Mouse (Mus musculus): ENCODE measurements at regions not wholly inside any gene's neighbourhood (a gene's known extent, or its start where the extent isn't known, plus 50 kb on each side); places are given as distances from the start of the nearest gene placed in this dataset.
"Not testable (repeated sequence)": the region's sequence is repeated elsewhere in the genome, so short reads cannot be mapped to it uniquely, and the experiment has no call there.

- DNase-seq (ENCODE audit: extremely low read depth, insufficient read length, low spot score), result no peak
Measured at GRCm38 (mm10) chr16:25478300-25478699, 191.7 kb downstream of the Tprg start.

GRCm38 (mm10) chr16:25483831-25484254 lies 197.2 kb downstream of the Tprg start:
- peak; percentile 43 for DNase-seq (ENCODE audit: extremely low read depth, insufficient read length, low spot score)

- DNase-seq (ENCODE audit: extremely low read depth, insufficient read length, low spot score), result peak; percentile 67
Measured at GRCm38 (mm10) chr16:25485007-25485406, 198.4 kb downstream of the Tprg start.

GRCm38 (mm10) chr16:25486477-25487094 lies 197.0 kb upstream of the Trp63 start:
- DNase-seq (ENCODE audit: extremely low read depth, insufficient read length, low spot score), result peak; percentile 26

DNA sequence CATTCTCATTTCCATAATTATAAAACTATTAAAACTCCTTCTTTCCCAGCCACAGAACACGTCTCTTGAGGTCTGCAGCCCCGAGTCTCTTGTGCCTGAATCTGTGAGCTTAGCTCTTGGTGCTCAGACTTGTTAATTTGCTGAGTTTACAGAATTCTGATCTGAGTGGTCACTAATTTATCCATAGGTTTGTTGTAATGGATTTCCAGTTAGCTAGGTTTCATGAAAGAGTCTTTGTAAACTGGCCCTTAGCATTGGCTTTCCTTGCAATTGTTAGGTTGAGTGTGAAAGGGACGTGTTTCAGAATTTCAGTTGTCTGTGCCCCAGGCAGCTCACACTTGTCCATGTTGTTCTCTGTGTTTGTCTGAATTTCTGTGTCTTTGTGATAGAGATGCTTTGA lies 192.7 kb upstream of the Trp63 start:
- DNase-seq (ENCODE audit: extremely low read depth, insufficient read length, low spot score), result no peak

- DNase-seq (ENCODE audit: extremely low read depth, insufficient read length, low spot score), result no peak
Measured at GRCm38 (mm10) chr16:25494153-25494552, 189.4 kb upstream of the Trp63 start.

DNA sequence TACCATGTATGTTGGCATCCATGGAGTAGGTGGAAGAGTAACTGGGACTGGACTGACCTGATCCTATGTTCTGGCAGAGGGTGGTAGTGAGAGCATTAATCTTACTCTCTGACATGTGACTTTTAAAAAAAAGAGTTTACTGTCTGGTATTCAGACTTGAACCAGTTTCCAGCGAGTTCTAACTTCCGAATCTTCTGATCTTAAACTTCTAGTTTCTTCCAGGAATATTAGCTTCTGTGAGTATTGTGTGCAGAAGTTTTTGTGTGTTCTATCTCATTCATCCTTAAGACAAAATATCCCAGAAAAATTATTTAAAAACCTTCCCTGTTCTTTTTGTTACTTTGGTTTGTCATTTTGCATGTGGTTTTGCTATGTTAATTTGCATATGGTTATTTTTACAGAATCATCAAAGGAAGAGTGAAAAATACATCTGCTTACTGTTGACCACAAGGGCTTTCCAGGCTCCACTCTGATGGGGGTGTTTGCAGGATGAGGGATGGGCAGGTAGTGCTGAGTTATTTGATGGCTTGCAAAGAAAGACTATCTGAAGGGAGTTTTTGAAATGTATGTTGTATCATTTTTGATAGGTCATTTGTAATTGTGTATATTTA lies 187.9 kb upstream of the Trp63 start:
- no peak for DNase-seq (ENCODE audit: extremely low read depth, insufficient read length, low spot score)

- no peak for DNase-seq (ENCODE audit: extremely low read depth, insufficient read length, low spot score)
Measured at GRCm38 (mm10) chr16:25504829-25505228, 178.7 kb upstream of the Trp63 start.

DNA sequence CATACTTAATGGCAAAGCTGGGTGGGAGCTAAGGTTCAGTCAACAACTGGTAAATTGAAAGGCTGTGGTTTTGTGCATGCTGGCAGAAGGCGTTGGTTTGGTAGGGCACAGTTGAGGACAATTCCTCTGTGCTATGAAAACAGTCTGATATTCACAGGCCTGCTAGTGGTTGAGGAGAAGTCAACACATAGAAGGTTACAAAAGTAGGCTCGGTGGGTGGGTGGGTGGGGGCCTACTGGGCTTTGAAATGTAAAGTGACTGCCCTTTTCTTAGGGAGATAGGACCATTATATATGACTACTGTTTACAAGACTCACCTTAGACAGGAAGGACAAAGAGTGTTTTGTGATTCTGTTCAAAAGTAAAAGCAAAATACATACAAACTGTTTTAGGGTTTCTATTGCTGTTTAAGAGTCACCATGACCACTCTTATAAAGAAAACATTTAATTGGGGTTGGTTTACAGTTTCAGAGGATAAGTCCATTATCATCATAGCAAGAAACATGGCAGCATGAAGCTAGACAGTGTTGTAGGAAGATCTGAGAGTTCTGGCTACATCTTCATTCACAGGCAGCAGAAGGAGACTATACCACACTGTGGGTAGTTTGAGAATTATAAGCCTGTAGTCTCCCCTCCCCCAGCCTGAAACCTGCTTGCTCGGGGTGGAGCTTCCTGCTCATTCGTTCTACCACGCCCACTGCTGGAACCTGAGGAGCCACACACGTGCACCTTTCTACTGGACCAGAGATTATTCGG lies 166.3 kb upstream of the Trp63 start:
- DNase-seq (ENCODE audit: extremely low read depth, insufficient read length, low spot score), result no peak

GRCm38 (mm10) chr16:25523141-25523540 lies 160.4 kb upstream of the Trp63 start:
- DNase-seq (ENCODE audit: extremely low read depth, insufficient read length, low spot score), result not testable (repeated sequence)

GRCm38 (mm10) chr16:25523621-25524020 lies 159.9 kb upstream of the Trp63 start:
- no peak for DNase-seq (ENCODE audit: extremely low read depth, insufficient read length, low spot score)

DNA sequence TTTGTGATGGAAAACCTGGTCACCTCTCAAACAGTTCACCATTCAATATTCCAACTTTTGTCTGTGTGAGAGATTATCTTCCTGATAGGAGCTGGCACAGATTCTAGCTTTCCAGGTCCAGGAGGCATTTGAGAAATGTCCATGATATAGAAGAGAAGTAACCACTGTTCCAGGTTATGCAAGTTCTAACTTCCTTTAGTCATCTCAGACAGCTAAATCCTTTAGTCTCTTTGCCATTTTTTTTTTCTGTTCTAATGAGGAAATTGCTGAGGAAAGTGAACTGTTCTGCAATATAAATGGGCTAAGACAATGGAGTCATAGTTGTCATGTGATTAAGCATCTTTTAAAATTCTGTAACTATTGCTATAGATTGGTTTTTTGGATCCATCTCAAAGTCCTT lies 155.7 kb upstream of the Trp63 start:
- DNase-seq (ENCODE audit: extremely low read depth, insufficient read length, low spot score), result no peak

DNA sequence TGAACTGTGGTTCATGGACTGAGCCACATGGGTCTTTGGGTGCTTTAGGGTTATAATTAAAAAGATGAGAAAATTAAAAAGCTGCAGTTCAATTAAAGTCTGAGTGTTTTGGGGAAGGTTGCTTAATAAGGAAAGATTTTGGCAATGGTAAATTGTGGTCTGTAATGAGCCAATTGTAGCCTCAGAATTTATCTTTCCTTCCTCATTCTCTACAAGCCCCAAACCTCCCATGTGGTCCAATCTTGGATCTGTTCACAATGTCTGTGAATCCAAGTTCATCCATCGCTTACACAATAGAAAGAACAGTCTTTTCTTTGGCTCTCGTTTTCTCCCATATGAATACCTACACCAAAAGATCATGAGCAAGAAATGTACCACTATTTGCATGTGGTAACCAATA lies 155.2 kb upstream of the Trp63 start:
- DNase-seq (ENCODE audit: extremely low read depth, insufficient read length, low spot score), result no peak

DNA sequence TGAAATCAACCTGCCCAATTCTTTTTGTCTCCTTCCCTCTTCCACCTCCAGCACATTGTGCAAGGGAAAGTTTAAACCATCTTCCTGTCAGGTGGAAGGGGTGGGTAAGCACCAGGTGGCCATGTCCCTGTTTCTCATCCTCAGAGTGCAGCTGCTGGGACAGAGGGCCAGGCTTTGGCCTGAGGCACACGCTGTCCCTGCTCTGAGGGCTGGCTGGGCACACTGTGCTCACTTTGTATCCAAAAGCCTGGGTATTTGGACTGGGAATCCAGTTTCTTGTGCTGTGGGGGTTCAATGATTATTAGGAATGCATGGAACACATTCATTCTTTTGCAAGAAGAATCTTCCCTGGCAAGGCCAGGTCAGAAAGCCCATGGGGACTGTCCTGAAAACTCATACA lies 153.9 kb upstream of the Trp63 start:
- no peak for DNase-seq (ENCODE audit: extremely low read depth, insufficient read length, low spot score)

DNA sequence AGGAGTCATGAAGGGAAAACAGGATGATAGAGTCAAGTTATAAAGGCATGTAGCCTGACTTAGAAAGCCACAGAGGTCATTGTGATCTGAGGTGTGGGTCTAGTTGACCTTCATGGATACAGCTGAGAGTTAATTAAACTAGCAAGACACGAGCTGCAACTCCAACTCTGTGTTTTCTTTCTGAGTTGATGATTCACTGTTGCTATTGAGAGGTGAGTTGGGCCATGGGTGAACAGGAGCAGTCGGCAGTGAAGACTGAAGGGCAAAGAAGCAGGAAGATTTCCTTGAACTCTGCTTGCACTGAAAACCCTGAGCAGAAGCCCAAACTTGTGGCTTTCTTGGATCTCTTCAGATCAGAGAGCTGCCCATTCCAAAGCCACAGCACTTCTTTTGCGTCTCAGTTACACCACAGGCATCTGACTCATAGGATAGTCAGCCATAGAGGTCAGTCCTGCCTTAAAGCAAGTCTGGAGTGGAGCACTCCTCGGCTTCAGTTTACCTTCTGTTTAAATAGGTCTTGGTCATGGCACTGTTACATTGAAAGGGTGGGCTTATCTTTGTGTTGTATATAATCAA lies 151.7 kb upstream of the Trp63 start:
- peak; percentile 84 for DNase-seq (ENCODE audit: extremely low read depth, insufficient read length, low spot score)

GRCm38 (mm10) chr16:25532519-25533205 lies 150.9 kb upstream of the Trp63 start:
- peak; percentile 54 for DNase-seq (ENCODE audit: extremely low read depth, insufficient read length, low spot score)

- peak; percentile 82 for DNase-seq (ENCODE audit: extremely low read depth, insufficient read length, low spot score)
Measured at GRCm38 (mm10) chr16:25533206-25533580, 150.4 kb upstream of the Trp63 start.

DNA sequence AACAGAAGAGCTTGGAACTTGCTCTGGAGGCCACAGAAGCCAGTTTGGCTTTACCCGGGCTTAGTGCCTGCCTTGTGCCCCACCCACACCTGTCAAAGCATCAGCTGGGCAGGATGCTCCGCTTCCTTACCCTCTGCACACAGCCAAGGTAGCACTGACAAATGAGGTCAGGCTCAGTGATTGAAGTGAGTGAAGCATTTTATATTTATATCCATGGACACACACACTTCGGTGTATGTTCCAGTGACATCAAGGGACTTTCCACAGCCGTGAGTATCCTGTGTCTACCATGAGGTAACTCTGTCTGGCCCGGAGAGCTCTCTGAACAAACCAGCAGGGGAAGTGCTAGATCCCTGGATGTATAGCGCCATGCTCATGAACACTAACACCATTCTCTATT lies 147.0 kb upstream of the Trp63 start:
- DNase-seq (ENCODE audit: extremely low read depth, insufficient read length, low spot score), result no peak

DNA sequence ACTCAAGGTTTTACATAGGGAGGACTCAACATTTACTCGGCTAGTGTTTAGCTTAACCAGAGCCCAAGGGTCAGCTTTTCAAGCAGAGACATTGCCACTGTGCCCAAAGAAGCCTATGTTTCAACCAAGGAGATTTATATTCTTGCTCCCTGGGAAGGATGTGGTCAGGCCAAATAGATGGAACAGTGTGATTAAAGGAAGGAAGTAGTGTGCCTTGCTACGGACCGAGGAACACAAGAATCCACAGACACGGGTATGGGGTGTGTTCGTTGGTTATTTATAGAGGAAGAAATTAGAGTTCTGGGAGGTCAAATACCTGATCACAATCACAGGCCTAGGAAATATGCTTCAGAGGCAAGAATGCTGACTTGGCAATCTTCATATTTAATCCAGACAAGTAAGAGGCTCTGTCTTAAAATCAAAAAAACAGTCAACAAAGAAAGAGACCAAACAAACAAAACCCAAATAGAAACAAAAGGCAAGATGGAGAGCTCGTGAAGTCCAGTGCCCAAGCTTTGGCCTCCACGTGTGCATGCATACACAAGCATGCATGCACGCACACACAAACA lies 133.9 kb upstream of the Trp63 start:
- DNase-seq (ENCODE audit: extremely low read depth, insufficient read length, low spot score), result no peak

GRCm38 (mm10) chr16:25557181-25557580 lies 126.4 kb upstream of the Trp63 start:
- no peak for DNase-seq (ENCODE audit: extremely low read depth, insufficient read length, low spot score)

DNA sequence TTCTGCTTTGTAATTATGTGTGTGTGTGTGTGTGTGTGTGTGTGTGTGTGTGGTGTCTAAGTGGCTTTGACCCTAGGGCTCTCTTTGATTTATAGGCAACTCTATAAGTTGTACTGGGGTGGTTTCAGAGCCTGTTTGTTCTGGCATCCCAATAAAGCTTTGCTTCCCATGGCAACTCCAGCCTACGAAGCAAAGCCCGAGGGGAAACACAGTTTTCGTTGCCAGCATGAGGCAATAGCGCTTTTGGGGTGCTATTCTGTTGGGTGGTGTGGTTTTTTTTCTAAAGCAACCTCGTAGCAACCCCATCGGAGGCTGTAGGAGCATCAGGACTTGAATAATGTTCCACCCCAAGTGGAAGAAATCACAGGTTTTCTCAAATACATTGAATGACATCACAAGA lies 103.3 kb upstream of the Trp63 start:
- DNase-seq (ENCODE audit: extremely low read depth, insufficient read length, low spot score), result no peak
